Mouse (Mus musculus) kidney, adult 2 months (tissue): ENCODE results near the gene Cacna1c. TPM values are rescaled to one million over a fixed set of nuclear protein-coding genes. Genes with fewer than 3 reads are reported as not detected.
A peak's percentile ranks its signal among the peaks of the same experiment; 100 is the strongest.

Experiments
- DNase-seq: peaks from one replicate; pipeline ENCODE4 v3.0.0; 2021
- H3K27ac ChIP-seq: fragments of 200-500 bp; 2 replicates; pipeline ENCODE4 v1.5.1; 2012; ENCODE audit warnings: low read depth, low read length, control low read depth, inconsistent platforms; ENCODE audit not compliant: insufficient read depth
- H3K27me3 ChIP-seq: fragments of 200-500 bp; replicated peaks from 2 replicates; pipeline ENCODE4 v1.6.1; 2012; ENCODE audit warnings: mild to moderate bottlenecking, moderate library complexity, low read length, inconsistent platforms; ENCODE audit not compliant: control insufficient read depth, insufficient read depth
- H3K36me3 ChIP-seq: fragments of 200-500 bp; 2 replicates; pipeline ENCODE4 v1.6.1; 2012; ENCODE audit warnings: mild to moderate bottlenecking, moderate library complexity, low read length, inconsistent platforms; ENCODE audit not compliant: control insufficient read depth, insufficient read depth
- H3K4me1 ChIP-seq: fragments of 200-500 bp; 2 replicates; pipeline ENCODE4 v1.6.1; 2011; ENCODE audit warnings: low read length; ENCODE audit not compliant: control insufficient read depth, insufficient read depth
- H3K4me3 ChIP-seq: fragments of 200-500 bp; 2 replicates; pipeline ENCODE4 v1.5.1; 2011; ENCODE audit warnings: mild to moderate bottlenecking, low read depth, low read length, control low read depth; ENCODE audit not compliant: insufficient read depth
- CTCF ChIP-seq: fragments of 200-500 bp; conservative IDR thresholded peaks from 2 replicates; pipeline ENCODE4 v1.5.1; 2011; ENCODE audit warnings: low read depth, mild to moderate bottlenecking, control low read depth, low read length, moderate library complexity, mixed read lengths; ENCODE audit not compliant: insufficient read depth, insufficient read length
- POLR2A ChIP-seq: fragments of 200-500 bp; IDR thresholded peaks from one replicate; pipeline ENCODE4 v1.6.1; 2011; ENCODE audit warnings: low read depth, low read length, control low read depth
- WGBS: fragments of 180-500 bp; shearing (Covaris S2); methylation state at CpG from one replicate; pipeline ENCODE4 v1.1.7; 2018; 5-methylcytosine and 5-hydroxymethylcytosine counted together
- polyA plus RNA-seq: library from polyadenylated mRNA; depleted of rRNA; stranded (reverse); fragments of >200 nt; gene quantifications from 2 replicates; pipeline ENCODE4 v1.2.3, GENCODE M21; 2012

The Cacna1c gene
- polyA plus RNA-seq, 1 experiment: 0.99 TPM

DNA sequence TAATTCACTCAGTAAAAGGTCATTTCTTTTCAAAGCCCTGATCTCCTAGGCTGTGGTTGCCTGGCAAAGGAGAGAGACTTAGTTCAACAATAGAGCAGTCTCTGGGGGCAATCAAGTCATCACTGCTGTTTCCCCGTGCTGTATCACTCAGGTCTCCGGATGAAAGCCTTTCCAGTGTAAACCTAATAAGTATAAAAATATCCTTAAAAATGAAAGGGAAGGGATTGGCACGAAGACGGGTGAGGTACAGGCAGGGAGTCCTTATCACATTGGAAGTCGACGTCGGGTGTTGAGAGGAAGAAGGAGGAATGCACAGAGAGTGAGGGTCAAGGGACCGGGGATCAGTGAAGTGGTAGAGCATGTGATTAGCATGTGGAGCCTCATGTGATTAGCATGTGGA, 19.1 kb downstream of the Cacna1c start:
- no peaks in the 10 kb centered on the region for H3K27me3 ChIP-seq
- H3K4me3 ChIP-seq: no peak overlapping the region
- peak overlapping the region; percentile 57 for H3K27ac ChIP-seq
- no peaks in the 10 kb centered on the region for H3K36me3 ChIP-seq
- peak; percentile 31 for DNase-seq
- WGBS: 45% methylated on average over 8 of the region's 8 CpGs
- no peaks in the 10 kb centered on the region; the same call in 1 of the 2 replicates for H3K4me1 ChIP-seq
- TF ChIP-seq POLR2A: no peak
- TF ChIP-seq CTCF: no peak

- Histone ChIP-seq H3K36me3 (no peaks in the 10 kb centered on the region), H3K4me1 (no peaks in the 10 kb centered on the region; the same call in 1 of the 2 replicates), H3K4me3 (no peak overlapping the region), H3K27me3 (no peaks in the 10 kb centered on the region), H3K27ac (no peak overlapping the region)
- TF ChIP-seq CTCF (no peak), POLR2A (no peak)
- no peak for DNase-seq
- 57% methylated on average over 7 of the region's 7 CpGs for WGBS
These were observed 20.1 kb downstream of the Cacna1c start for GRCm38 (mm10) chr6:119176103-119176502.

DNA sequence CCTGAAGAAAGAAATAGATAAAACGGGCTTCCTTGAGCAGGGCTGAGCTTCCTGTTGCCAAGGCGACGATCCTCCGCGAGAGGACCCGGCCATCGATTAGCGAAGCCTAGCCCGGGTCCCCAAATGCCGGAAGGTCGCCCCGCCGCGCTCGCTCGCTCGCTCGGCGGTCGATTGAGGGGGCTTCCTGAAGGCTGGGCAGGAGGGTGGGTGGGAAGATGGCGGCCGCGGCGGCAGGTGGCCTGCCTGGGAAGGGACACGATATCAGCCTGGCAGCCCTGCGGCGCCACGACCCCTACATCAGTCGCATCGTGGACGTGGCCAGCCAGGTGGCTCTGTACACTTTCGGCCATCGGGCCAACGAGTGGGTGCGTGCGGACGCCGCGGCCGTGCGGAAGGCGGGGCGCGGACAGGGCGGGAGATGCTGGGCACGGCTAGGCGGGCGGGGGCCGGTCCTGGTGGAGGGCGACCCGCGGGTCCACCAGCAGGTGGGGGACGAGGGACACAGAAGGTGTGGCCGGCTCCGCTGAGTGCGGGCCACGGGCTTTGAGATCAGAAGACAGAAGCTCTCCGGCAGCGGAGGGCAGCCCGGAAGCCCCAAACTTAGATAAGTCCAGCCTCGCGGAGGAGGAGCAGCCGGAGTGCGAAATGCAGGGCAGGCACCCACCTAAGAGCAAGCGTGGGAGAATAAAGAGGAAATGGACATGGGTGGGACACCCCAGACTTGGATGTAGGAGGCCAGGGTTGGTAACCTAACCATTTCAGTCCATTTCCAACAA, 21.0 kb downstream of the Cacna1c start, which contains the start of gene Dcp1b:
Gene Dcp1b, plus strand, starts transcription at position 176 of the 776 bp plus-strand sequence.
- no peak for TF ChIP-seq POLR2A
- 0 out of 2 replicates have a peak, but pooled peaks have one; percentile 15 for TF ChIP-seq CTCF
- H3K4me1 ChIP-seq: no peaks in the 10 kb centered on the region; the same call in 1 of the 2 replicates
- DNase-seq: peak; percentile 93
- H3K27ac ChIP-seq: peak within 1 kb of the TSS; percentile 73
- H3K36me3 ChIP-seq: no peaks in the 10 kb centered on the region
- peak within 1 kb of the TSS; percentile 96 for H3K4me3 ChIP-seq
- no peaks in the 10 kb centered on the region for H3K27me3 ChIP-seq
- under 1% methylated on average over 65 of the region's 65 CpGs for WGBS

DNA sequence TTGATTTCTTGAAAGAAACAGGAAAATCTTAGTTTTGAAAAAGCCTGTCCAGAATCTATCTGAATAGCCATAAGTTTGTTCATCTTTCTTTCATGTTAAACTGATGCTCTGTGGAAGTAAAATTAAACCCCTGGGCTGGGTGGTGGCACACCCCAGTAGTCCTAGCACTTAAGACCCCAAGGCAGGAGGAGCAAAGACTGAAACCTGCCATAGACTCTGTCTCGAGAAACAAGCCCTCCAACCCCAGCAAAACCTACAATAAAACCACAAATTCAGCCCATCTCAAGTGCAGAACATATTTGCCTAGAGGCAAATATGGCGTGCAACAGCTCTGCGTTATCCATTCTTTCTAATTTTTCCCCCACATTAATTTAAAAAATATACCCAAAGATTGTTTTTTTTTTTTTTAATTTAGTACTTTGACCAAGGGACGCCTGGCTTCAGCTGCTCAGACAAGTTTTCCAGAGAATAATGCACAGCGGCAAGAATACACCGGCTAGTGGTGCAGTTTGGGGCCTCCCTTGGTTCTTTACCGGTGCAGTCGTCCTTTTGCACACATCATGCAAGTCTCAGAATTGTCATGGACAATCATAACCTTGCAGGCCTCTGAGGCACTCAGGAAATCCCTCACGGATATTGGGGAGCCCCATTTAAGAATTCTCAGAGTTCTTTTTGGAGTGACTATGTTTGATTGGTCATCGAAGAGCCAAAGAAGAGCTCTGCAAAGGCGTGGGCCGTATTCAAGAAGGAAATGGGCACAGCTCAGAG, 21.7 kb downstream of the Cacna1c start:
- Histone ChIP-seq H3K4me3 (peak overlapping the region; percentile 96), H3K4me1 (no peaks in the 10 kb centered on the region; the same call in 1 of the 2 replicates), H3K36me3 (no peaks in the 10 kb centered on the region), H3K27me3 (no peaks in the 10 kb centered on the region), H3K27ac (no peak overlapping the region)
- 55% methylated on average over 12 of the region's 12 CpGs for WGBS
- TF ChIP-seq CTCF (no peak), POLR2A (no peak)
- DNase-seq: no peak

DNA sequence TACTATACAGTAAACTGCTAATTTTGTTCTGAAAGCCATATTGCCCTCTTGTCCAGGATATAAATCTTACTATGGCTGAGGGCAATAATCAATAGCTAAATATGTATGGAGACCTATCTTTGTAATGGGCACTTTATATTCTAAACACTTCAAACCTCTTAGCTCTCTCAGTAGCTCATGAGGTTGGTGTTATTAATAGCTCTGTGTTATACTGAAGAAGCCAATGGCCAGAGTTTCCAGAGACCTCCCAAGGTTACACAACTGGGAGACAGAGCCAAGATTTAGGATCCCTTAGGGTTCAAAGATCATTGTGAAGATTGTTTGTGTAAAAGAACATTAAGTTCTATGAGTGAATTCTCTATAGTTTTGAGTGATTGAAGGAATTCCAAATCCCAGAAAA, 30.5 kb downstream of the Cacna1c start:
- Histone ChIP-seq H3K27me3 (no peaks in the 10 kb centered on the region), H3K4me3 (no peak overlapping the region), H3K36me3 (no peaks in the 10 kb centered on the region), H3K27ac (no peak overlapping the region), H3K4me1 (no peaks in the 10 kb centered on the region)
- no peak for DNase-seq
- TF ChIP-seq POLR2A: no peak
- TF ChIP-seq CTCF: no peak

GRCm38 (mm10) chr6:119145109-119145508, 51.1 kb downstream of the Cacna1c start:
- no peaks in the 10 kb centered on the region for H3K36me3 ChIP-seq
- DNase-seq: no peak
- no peaks in the 10 kb centered on the region for H3K4me1 ChIP-seq
- H3K4me3 ChIP-seq: no peak overlapping the region
- H3K27ac ChIP-seq: no peak overlapping the region
- 41% methylated on average over 4 of the region's 4 CpGs for WGBS
- TF ChIP-seq POLR2A: no peak
- TF ChIP-seq CTCF: no peak
- no peaks in the 10 kb centered on the region for H3K27me3 ChIP-seq

GRCm38 (mm10) chr6:119139561-119139960, 56.7 kb downstream of the Cacna1c start:
- Histone ChIP-seq H3K36me3 (no peaks in the 10 kb centered on the region), H3K4me1 (no peaks in the 10 kb centered on the region), H3K27ac (no peak overlapping the region), H3K27me3 (no peaks in the 10 kb centered on the region), H3K4me3 (no peak overlapping the region)
- no peak for DNase-seq
- 44% methylated on average over 7 of the region's 7 CpGs for WGBS
- no peak for TF ChIP-seq POLR2A
- no peak for TF ChIP-seq CTCF
